Mouse (Mus musculus): ENCODE results near the gene Zfp791.
A peak's percentile ranks its signal among the peaks of the same experiment; 100 is the strongest.
"Not testable (repeated sequence)": the region's sequence is repeated elsewhere in the genome, so short reads cannot be mapped to it uniquely, and the experiment has no call there.

Gene Zfp791

GRCm38 (mm10) chr8:85122995-85123394 lies at the start of gene Zfp791:
Zfp791 (minus strand) TSS chr8:85123095.
- DNase-seq (ENCODE audit: low spot score) = no peak

- peak; percentile 51 for DNase-seq (ENCODE audit: low spot score)
Observed at GRCm38 (mm10) chr8:85171291-85171690, 48.4 kb upstream of the Zfp791 start.

- DNase-seq (ENCODE audit: low spot score) = no peak
Observed at GRCm38 (mm10) chr8:85151624-85152023, 28.7 kb upstream of the Zfp791 start, which contains the start of gene Cks1brt. Cks1brt (plus strand) TSS chr8:85151924.

GRCm38 (mm10) chr8:85142516-85142915 lies 19.6 kb upstream of the Zfp791 start:
- DNase-seq (ENCODE audit: low spot score) = peak; percentile 20

- not testable (repeated sequence) for DNase-seq (ENCODE audit: low spot score)
Observed at GRCm38 (mm10) chr8:85135690-85136089, 12.8 kb upstream of the Zfp791 start.

- DNase-seq (ENCODE audit: low spot score) = no peak
Observed at GRCm38 (mm10) chr8:85132335-85132734, 9.4 kb upstream of the Zfp791 start.

GRCm38 (mm10) chr8:85123691-85124090 lies 796 bp upstream of the Zfp791 start:
- no peak for DNase-seq (ENCODE audit: low spot score)

- not testable (repeated sequence) for DNase-seq (ENCODE audit: low spot score)
Observed at GRCm38 (mm10) chr8:85120251-85120650, 2.6 kb downstream of the Zfp791 start.

- peak; percentile 65 for DNase-seq (ENCODE audit: low spot score)
Observed at GRCm38 (mm10) chr8:85119052-85119981, 3.6 kb downstream of the Zfp791 start.

GRCm38 (mm10) chr8:85116984-85117383 lies 5.9 kb downstream of the Zfp791 start:
- DNase-seq (ENCODE audit: low spot score) = no peak

- no peak for DNase-seq (ENCODE audit: low spot score)
Observed at GRCm38 (mm10) chr8:85115501-85115900, 7.4 kb downstream of the Zfp791 start.

- no peak for DNase-seq (ENCODE audit: low spot score)
Observed at GRCm38 (mm10) chr8:85113241-85113640, 9.7 kb downstream of the Zfp791 start.

GRCm38 (mm10) chr8:85100076-85100665 lies 22.7 kb downstream of the Zfp791 start:
- DNase-seq (ENCODE audit: low spot score) = no peak

- DNase-seq (ENCODE audit: low spot score) = no peak
Observed at GRCm38 (mm10) chr8:85096850-85097249, 26.0 kb downstream of the Zfp791 start.

GRCm38 (mm10) chr8:85096196-85096595 lies 26.7 kb downstream of the Zfp791 start:
- no peak for DNase-seq (ENCODE audit: low spot score)

GRCm38 (mm10) chr8:85095566-85095965 lies 27.3 kb downstream of the Zfp791 start:
- DNase-seq (ENCODE audit: low spot score) = no peak

GRCm38 (mm10) chr8:85095051-85095450 lies 27.8 kb downstream of the Zfp791 start:
- no peak for DNase-seq (ENCODE audit: low spot score)

GRCm38 (mm10) chr8:85091526-85092090 lies 31.3 kb downstream of the Zfp791 start:
- DNase-seq (ENCODE audit: low spot score) = no peak

- DNase-seq (ENCODE audit: low spot score) = no peak
Observed at GRCm38 (mm10) chr8:85090856-85091255, 32.0 kb downstream of the Zfp791 start.

GRCm38 (mm10) chr8:85088771-85089170 lies 34.1 kb downstream of the Zfp791 start:
- no peak for DNase-seq (ENCODE audit: low spot score)

- DNase-seq (ENCODE audit: low spot score) = no peak
Observed at GRCm38 (mm10) chr8:85086238-85086637, 36.7 kb downstream of the Zfp791 start.

- no peak for DNase-seq (ENCODE audit: low spot score)
Observed at GRCm38 (mm10) chr8:85084633-85085032, 38.3 kb downstream of the Zfp791 start.

Data from layer of hippocampus, adult 9-10 months (tissue).